Mouse (Mus musculus) liver, embryonic 11.5 days (tissue): ENCODE results near the gene Nans. TPM values are rescaled to one million over a fixed set of nuclear protein-coding genes. Genes with fewer than 3 reads are reported as not detected.

Source experiments
- ATAC-seq: fragments of 200-750 bp; cut with Nextera tagmentation; replicated peaks from 2 replicates; pipeline ENCODE4 v1.8.0; 2017; ENCODE audit warnings: moderate number of reproducible peaks, mild to moderate bottlenecking, moderate TSS enrichment, moderate library complexity; ENCODE audit not compliant: low FRiP score
- DNase-seq: peaks from one replicate; pipeline ENCODE4 v3.0.0-alpha.2; 2017; ENCODE audit warnings: low spot score
- H3K27ac ChIP-seq: fragments of 300-500 bp; sonication (generic); 2 replicates; pipeline ENCODE4 v1.5.1; 2014; ENCODE audit warnings: mild to moderate bottlenecking, low read depth, low read length, control low read depth
- H3K27me3 ChIP-seq: fragments of 300-500 bp; sonication (generic); replicated peaks from 2 replicates; pipeline ENCODE4 v1.6.1; 2014; ENCODE audit warnings: low read length, mixed read lengths; ENCODE audit not compliant: control insufficient read depth, insufficient read depth
- H3K36me3 ChIP-seq: fragments of 300-500 bp; sonication (generic); 2 replicates; pipeline ENCODE4 v1.6.1; 2014; ENCODE audit warnings: mild to moderate bottlenecking, low read length, moderate library complexity, mixed read lengths; ENCODE audit not compliant: control insufficient read depth, insufficient read depth
- H3K4me1 ChIP-seq: fragments of 300-500 bp; sonication (generic); replicated peaks from 2 replicates; pipeline ENCODE4 v1.6.1; 2014; ENCODE audit warnings: low read length, mixed read lengths; ENCODE audit not compliant: control insufficient read depth, insufficient read depth
- H3K4me2 ChIP-seq: fragments of 300-500 bp; sonication (generic); 2 replicates; pipeline ENCODE4 v1.6.1; 2014; ENCODE audit warnings: mild to moderate bottlenecking, control low read depth, moderate library complexity
- H3K4me3 ChIP-seq: fragments of 300-500 bp; sonication (generic); 2 replicates; pipeline ENCODE4 v1.5.1; 2014; ENCODE audit warnings: low read depth, low read length, control low read depth
- H3K9ac ChIP-seq: fragments of 300-500 bp; sonication (generic); 2 replicates; pipeline ENCODE4 v1.6.1; 2014; ENCODE audit warnings: low read depth, low read length, control low read depth
- H3K9me3 ChIP-seq: fragments of 300-500 bp; sonication (generic); 2 replicates; pipeline ENCODE4 v1.6.1; 2016; ENCODE audit warnings: low read length, inconsistent platforms, mixed read lengths; ENCODE audit not compliant: control insufficient read depth
- WGBS: fragments of 180-500 bp; shearing (Covaris S2); extraction: QIAGEN DNeasy Blood & Tissue Kit; methylation state at CpG from one replicate; pipeline ENCODE4 v1.1.7; 2014; 5-methylcytosine and 5-hydroxymethylcytosine counted together
- polyA plus RNA-seq: library from polyadenylated mRNA; unstranded; fragments of >200 nt; fragmentation: Nextera tagmentation; extraction: Ambion mirVana; gene quantifications from 2 replicates; pipeline ENCODE4 v1.2.1, GENCODE M21; 2014

The Nans gene
- polyA plus RNA-seq, 1 experiment from 2014 or later, result 109 TPM

GRCm38 (mm10) chr4:46521457-46521856 lies 32.4 kb downstream of the Nans start:
- DNase-seq (no peak), ATAC-seq (no peak)
- H3K27ac ChIP-seq, result no peak overlapping the region
- no peaks in the 10 kb centered on the region for H3K36me3 ChIP-seq
- no peaks in the 10 kb centered on the region for H3K27me3 ChIP-seq
- H3K4me3 ChIP-seq, result no peak overlapping the region
- H3K4me1 ChIP-seq, result peaks cover 5% of the 10 kb centered on the region
- H3K4me2 ChIP-seq, result no peak overlapping the region
- WGBS, result 79% methylated on average over 10 of the region's 10 CpGs
- H3K9ac ChIP-seq, result no peak overlapping the region
- H3K9me3 ChIP-seq, result no peaks in the 10 kb centered on the region

GRCm38 (mm10) chr4:46523324-46523723 lies 34.3 kb downstream of the Nans start:
- ATAC-seq, result no peak
- Histone ChIP-seq H3K27me3 (no peaks in the 10 kb centered on the region), H3K4me2 (no peak overlapping the region), H3K4me1 (peaks cover 12% of the 10 kb centered on the region), H3K27ac (no peak overlapping the region), H3K4me3 (no peak overlapping the region), H3K9ac (no peak overlapping the region), H3K9me3 (no peaks in the 10 kb centered on the region), H3K36me3 (no peaks in the 10 kb centered on the region)
- 83% methylated on average over 4 of the region's 4 CpGs for WGBS
- DNase-seq, result no peak

GRCm38 (mm10) chr4:46526226-46526625 lies 37.2 kb downstream of the Nans start:
- no peak overlapping the region for H3K9ac ChIP-seq
- no peaks in the 10 kb centered on the region for H3K27me3 ChIP-seq
- H3K4me1 ChIP-seq, result peaks cover 23% of the 10 kb centered on the region
- no peak for DNase-seq
- peak overlapping the region; percentile 25; the same call in 1 of the 2 replicates for H3K27ac ChIP-seq
- ATAC-seq, result no peak
- no peaks in the 10 kb centered on the region for H3K9me3 ChIP-seq
- H3K4me2 ChIP-seq, result no peak overlapping the region; the same call in 1 of the 2 replicates
- H3K36me3 ChIP-seq, result no peaks in the 10 kb centered on the region
- 80% methylated on average over 3 of the region's 3 CpGs for WGBS
- no peak overlapping the region for H3K4me3 ChIP-seq

GRCm38 (mm10) chr4:46526798-46527557 lies 37.9 kb downstream of the Nans start:
- Histone ChIP-seq H3K9me3 (no peaks in the 10 kb centered on the region), H3K4me2 (peak overlapping the region; percentile 80), H3K27me3 (no peaks in the 10 kb centered on the region), H3K27ac (peak overlapping the region; percentile 76), H3K4me1 (peaks cover 23% of the 10 kb centered on the region), H3K9ac (peak overlapping the region; percentile 54), H3K36me3 (no peaks in the 10 kb centered on the region), H3K4me3 (peak overlapping the region; percentile 45)
- peak; percentile 92 for ATAC-seq
- DNase-seq, result peak; percentile 64
- 22% methylated on average over 17 of the region's 17 CpGs for WGBS

GRCm38 (mm10) chr4:46527558-46527926 lies 38.5 kb downstream of the Nans start:
- 4% methylated on average over 7 of the region's 7 CpGs for WGBS
- H3K27ac ChIP-seq, result peak overlapping the region; percentile 76
- peak overlapping the region; percentile 54 for H3K9ac ChIP-seq
- DNase-seq (no peak), ATAC-seq (peak; percentile 85)
- peak overlapping the region; percentile 80 for H3K4me2 ChIP-seq
- peaks cover 23% of the 10 kb centered on the region for H3K4me1 ChIP-seq
- no peaks in the 10 kb centered on the region for H3K27me3 ChIP-seq
- H3K36me3 ChIP-seq, result no peaks in the 10 kb centered on the region
- peak overlapping the region; percentile 45 for H3K4me3 ChIP-seq
- no peaks in the 10 kb centered on the region for H3K9me3 ChIP-seq

GRCm38 (mm10) chr4:46529722-46530121 lies 40.7 kb downstream of the Nans start:
- Histone ChIP-seq H3K27ac (peak overlapping the region; percentile 67), H3K4me1 (peaks cover 30% of the 10 kb centered on the region), H3K27me3 (peaks cover 11% of the 10 kb centered on the region), H3K9me3 (no peaks in the 10 kb centered on the region), H3K4me3 (no peak overlapping the region), H3K4me2 (peak overlapping the region; percentile 38), H3K9ac (no peak overlapping the region), H3K36me3 (no peaks in the 10 kb centered on the region)
- ATAC-seq, result no peak
- 51% methylated on average over 7 of the region's 7 CpGs for WGBS
- no peak for DNase-seq

GRCm38 (mm10) chr4:46532511-46532910 lies 43.5 kb downstream of the Nans start:
- no peak overlapping the region for H3K9ac ChIP-seq
- no peak overlapping the region for H3K4me3 ChIP-seq
- no peak for ATAC-seq
- H3K9me3 ChIP-seq, result no peaks in the 10 kb centered on the region
- no peak overlapping the region for H3K4me2 ChIP-seq
- 79% methylated on average over 2 of the region's 2 CpGs for WGBS
- H3K27ac ChIP-seq, result no peak overlapping the region
- H3K27me3 ChIP-seq, result peaks cover 31% of the 10 kb centered on the region
- H3K36me3 ChIP-seq, result no peaks in the 10 kb centered on the region
- H3K4me1 ChIP-seq, result peaks cover 31% of the 10 kb centered on the region
- no peak for DNase-seq

- Histone ChIP-seq H3K9ac (no peak overlapping the region), H3K9me3 (no peaks in the 10 kb centered on the region), H3K4me3 (no peak overlapping the region), H3K4me2 (no peak overlapping the region), H3K36me3 (no peaks in the 10 kb centered on the region), H3K27ac (no peak overlapping the region), H3K4me1 (peaks cover 31% of the 10 kb centered on the region), H3K27me3 (peaks cover 31% of the 10 kb centered on the region)
- ATAC-seq (no peak), DNase-seq (no peak)
- 69% methylated on average over 7 of the region's 7 CpGs for WGBS
These were observed 43.9 kb downstream of the Nans start for GRCm38 (mm10) chr4:46532926-46533325.
